Mouse (Mus musculus) B cell, adult 2 months (primary cell): Measurements from ENCODE around the gene Cops7a.

ENCODE experiments used
- DNase-seq, 2 experiments: peaks; one replicate each; pipeline ENCODE4 v3.0.0; 2022

Gene Cops7a

DNA sequence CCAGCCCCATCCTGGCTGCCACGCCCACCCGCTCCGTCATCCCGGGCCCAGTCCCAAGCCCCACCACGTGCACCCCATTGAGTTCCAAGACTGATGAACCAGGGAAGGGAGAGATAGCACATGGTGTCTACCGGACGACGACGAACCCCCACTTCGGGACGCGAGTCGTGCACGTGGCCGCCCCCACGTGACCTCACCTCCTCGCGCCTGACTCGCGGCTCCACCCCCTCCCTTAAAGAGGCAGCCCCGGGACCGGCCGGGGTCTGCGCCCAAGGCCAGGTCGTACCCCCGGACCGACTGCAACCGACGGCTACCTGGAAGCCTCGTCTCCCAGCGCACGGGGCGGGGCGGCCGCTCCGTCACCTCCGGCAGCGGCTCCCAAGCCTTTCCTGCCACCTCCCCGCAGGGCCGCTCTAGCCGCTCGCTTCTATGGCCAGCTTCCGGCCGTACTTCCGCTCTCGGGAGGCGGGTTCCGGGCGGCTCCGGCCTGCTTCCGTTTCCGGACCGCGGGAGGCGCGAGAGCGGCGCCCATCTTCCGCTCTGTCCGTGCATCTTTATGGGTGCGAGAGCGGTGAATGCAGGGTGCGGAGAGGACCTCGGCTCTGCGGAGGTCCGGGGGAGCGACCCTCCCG is at the start of gene Cops7a:
TSS of gene Cops7a (minus strand) at position 451 of the 632 bp plus-strand sequence.
- DNase-seq, result peak; percentile 97 to 98

DNA sequence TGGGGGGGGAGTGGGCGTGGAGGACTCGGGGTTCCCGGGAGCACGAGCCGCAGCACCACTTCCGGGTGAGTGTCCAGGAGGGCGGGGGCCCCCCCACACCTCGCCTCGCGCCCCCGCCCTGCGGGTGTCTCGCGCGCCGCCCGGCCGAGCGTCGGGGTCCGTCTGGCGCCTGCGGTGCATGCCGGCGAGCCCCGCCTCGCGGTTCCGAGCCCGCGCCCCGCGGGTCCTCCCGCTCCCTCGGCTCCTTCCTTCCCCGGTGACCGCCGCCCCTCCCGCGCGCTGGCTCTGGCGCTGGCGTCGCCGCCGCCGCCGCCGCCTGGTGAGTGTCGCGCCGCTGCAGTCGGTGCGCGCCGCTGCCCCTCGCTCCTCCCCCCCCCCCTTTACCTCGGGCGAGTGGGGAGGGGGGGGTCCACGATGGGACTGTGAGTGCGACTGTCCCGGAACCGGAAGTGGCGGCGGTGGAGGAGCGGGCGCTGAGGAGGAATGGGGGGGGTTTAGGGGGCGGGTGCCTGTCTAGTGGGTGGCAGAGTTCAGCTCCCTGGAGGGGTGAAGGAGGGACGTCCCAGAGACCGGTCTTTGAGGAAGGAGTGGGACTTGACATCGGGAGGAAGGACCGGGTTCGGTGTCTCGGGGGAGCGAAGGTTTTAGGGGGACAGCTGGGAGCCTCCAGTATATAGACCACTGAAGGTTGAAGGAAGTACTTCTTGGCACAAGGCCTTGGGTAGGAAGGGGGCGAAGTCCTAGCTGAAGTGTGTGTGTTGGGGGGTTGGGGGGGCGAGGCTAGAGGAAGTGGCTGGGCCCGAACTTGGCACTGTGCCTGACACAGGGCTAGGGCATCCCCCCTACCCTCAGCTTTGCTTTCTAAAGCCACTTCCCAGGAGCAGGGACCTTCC is 44.1 kb upstream of the Cops7a start:
- peak; percentile 81 to 82 for DNase-seq

GRCm38 (mm10) chr6:125009129-125009180 is 43.6 kb upstream of the Cops7a start, which contains the start of gene Zfp384:
Gene Zfp384, plus strand, starts transcription at chr6:125009145.
- DNase-seq, result no peak

DNA sequence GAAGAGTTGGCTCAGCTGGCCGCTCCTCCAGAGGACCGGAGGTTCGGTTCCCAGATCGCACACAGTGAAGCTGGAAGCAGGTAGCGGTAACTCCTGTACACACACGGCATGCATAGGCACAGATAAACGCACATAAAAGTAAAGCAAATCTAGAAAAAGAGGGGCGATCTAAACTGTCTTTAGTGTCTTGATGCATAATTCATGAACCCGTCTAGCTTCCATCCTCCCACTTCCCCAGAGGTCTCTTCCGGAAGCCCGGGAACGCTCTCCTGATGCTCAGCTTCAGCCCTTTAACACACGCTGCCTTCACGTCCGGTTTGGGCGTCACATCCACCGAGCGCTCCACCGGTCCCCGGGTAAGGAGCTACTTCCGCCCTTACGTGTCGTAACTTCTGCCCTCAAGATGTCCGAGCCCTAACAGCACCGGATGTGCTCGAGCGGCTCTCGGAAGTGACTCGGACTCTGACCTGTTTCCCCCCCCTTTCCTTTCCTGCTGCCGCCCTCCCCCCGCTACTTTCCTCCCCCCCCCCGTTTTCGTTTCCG is 43.3 kb upstream of the Cops7a start:
- DNase-seq, result peak; percentile 95 to 97

GRCm38 (mm10) chr6:125008060-125008459 is 42.7 kb upstream of the Cops7a start:
- DNase-seq, result no peak

GRCm38 (mm10) chr6:125005086-125005485 is 39.7 kb upstream of the Cops7a start:
- no peak for DNase-seq

DNA sequence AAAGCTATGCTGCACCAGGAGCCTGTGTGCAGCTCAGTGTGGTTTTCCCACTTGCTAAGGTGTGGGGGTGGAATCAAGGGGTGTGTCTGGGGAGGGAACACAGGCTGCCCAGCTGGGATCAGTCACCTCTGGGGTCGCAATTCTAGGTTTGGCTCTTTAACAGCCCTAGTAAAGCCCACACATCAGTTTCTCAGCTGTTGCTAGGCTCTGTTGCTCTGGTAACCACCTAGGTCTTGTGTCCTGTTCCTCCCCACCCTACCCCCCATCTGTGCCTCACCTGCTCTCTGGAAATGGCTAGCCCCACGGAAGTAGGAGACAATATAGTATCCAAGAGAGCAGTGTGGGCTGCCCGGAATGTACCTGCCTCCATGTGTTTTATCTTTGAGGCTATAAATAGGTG is 38.4 kb upstream of the Cops7a start:
- no peak for DNase-seq

- DNase-seq, result no peak
These were observed 34.2 kb upstream of the Cops7a start for GRCm38 (mm10) chr6:124999546-124999945.

- DNase-seq, result no peak
These were observed 33.8 kb upstream of the Cops7a start for GRCm38 (mm10) chr6:124999091-124999490.

- peak; percentile 12 to 13 for DNase-seq
These were observed 32.7 kb upstream of the Cops7a start for GRCm38 (mm10) chr6:124998066-124998465.

DNA sequence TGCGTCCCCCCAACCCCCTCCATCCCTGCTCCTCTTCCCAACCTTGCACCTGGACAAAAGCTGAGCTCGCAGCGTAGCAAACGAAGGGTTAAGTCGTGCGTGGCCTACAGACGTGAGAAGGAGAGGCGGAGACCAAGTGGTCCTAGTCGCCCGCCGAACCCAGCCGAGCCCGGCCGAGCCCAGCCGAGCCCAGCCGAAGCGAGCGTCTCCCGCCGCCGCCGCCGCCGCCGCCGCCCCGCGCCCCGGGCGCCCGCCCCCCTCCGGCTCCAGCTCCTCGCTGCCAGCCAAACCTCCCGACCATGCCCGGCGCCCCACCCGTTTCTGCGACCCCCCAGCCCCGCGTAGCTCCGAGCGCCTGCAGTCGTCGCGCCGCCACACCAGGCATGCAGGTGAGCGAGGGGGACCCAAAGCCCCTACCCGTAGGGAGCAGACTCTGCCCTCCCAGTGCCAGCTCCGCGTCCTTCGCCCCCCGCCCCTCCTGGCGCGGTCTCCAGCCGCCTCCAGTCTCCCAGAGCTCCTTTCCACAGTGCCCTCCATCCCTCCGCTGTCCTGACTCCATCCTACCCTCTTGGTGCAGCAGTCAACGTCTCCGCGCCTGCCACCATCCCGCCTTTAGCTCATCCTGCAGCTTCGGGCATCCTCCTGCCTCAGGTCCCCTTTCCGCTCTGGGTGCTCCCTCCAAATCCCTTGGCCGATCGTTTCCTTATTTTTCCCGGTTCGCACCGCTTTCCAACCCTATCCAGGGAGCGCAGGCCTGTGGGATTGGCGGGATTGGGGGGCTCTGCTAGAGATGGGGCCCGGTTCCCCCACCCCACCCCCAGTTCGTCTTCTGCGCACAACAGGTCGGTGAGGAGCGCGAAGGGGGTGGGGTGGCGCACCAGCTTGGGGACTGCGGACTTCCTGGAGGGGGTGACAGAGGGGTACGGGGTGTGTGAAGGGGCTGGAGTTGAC is 31.5 kb upstream of the Cops7a start, which contains the start of gene Pianp:
TSS of gene Pianp (plus strand) at position 144 of the 951 bp plus-strand sequence.
- DNase-seq, result peak; percentile 81 to 83

GRCm38 (mm10) chr6:124995831-124996403 is 30.6 kb upstream of the Cops7a start:
- no peak for DNase-seq

- DNase-seq, result no peak
These were observed 29.9 kb upstream of the Cops7a start for GRCm38 (mm10) chr6:124995246-124995645.

DNA sequence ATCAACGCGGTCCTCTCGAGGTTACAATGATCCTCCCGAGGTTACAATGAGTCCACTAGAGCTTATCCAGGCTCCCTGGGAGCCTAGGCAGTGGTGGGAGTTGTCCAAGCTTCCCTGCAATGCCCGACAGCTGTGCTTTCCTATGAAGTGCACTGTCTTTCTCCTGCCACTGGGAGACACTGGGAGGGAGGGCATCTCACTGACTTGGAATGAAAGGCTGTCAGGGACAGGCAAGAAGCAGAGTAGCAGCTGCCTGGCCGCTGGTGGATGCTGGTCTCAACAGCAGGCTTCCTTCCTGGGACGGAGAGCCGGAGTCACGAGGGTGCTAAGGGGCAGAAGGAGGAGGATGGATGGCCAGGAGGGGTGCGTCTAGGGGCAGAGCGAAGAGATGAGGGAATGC is 28.5 kb upstream of the Cops7a start:
- DNase-seq, result no peak

DNA sequence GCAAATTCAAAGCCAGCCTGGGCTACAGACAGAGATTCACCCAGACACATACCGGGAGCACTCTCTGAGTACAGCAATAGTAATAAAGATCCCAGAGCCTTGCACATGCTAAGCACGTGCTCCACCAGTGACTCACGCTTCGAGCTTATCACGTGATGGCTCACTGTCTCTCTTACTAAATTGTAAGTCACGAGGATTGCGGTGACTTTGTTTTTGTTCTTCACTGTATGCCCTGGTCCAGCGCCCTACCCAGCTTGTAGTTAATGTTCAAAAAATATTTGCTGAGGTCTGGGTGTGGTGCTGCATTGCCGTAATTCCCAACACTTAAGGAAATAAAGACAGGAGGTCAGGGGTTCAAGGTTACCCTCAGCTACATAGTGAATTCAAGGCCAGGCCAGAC is 28.0 kb upstream of the Cops7a start:
- no peak for DNase-seq

DNA sequence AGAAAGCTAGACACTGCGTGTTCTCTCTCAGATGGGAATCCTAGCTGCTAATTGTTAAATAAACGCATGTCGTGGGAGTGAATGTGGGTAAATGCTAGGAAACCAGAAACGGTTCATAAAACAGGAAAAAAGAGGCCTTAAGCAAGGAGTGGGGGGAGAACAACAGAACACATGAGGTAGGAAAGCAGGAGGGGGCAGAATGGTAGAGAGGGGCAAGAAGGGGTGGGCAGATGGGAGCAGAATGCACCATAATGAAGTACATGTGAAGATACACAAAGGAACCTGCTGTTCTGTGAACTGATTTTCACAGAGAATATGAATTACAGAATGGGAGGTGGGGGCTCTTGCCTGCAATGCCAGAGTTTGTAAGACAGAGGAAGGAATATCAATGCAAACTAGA is 26.9 kb upstream of the Cops7a start:
- DNase-seq, result no peak

GRCm38 (mm10) chr6:124967766-124968165 is 2.4 kb upstream of the Cops7a start:
- DNase-seq, result peak; percentile 68 to 70

DNA sequence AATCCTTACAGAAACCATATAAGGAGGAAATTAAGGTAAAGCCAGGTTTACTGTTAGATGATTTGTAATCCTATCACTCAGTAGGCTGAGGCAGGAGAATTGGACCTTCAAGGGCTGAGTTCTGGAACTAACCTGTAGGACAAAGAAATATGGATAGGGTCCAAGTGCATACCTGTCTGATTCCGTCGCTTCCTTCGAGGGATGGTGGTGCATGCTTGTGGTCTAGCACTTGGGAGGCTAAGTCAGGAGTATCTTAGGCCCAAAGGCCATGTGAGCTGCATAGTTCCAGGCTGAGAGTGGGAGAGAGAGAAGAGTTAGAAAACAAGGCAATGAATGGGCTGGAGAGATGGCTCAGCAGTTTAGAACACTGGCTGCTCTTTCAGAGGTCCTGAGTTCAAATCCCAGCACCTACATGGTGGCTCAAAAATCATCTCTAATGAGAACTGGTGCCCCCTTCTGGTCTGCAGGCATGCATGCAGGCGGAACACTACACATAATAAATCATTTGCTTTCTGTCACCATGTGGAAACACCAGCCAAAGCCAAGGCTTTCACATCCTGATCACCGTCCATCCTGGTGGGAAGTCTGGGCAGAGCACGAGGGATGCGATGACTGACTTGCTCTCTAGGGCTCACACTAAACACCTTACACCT is 1.3 kb upstream of the Cops7a start:
- peak; percentile 45 to 47 for DNase-seq

DNA sequence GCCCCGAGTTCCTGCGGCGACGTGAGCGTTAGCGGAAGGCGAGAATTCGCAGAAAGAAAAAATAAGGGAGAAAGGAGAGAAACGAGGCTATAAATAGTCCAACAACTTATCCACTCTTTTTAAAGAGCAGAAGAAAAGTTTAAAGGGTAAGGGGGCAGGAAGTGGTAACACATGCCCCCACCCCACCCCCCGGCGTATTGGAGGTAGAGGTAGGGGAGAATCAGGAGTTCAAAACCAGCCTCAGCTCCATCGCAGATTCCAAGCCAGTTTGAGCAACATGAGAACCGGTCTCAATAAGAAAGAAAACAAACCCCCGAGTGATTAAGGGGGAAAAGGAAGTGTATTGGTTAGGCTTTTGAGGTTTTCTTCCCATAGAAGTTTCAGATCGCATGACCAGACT is 409 bp upstream of the Cops7a start:
- no peak for DNase-seq

- DNase-seq, result no peak
These were observed 700 bp downstream of the Cops7a start for GRCm38 (mm10) chr6:124964638-124965037.

DNA sequence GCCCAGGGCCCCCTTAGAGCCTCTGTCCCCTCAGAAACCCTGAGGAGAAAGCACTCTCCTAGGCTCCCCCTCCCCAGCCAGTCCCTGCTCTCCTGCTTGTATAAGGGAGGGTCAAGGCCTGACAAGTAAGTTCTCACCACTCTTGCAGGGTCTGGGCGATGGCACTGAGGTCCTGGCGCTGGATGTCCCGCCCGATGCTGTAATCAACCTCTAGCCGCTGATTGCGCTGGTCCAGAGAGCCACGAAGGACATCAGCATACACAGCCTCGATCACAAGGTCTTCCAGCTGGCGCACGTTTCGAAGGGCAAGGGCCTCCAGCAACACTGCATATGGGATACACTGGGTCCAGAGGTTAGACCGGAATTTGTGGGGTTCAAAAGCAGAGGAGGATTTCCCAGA is 4.3 kb downstream of the Cops7a start:
- no peak for DNase-seq

DNA sequence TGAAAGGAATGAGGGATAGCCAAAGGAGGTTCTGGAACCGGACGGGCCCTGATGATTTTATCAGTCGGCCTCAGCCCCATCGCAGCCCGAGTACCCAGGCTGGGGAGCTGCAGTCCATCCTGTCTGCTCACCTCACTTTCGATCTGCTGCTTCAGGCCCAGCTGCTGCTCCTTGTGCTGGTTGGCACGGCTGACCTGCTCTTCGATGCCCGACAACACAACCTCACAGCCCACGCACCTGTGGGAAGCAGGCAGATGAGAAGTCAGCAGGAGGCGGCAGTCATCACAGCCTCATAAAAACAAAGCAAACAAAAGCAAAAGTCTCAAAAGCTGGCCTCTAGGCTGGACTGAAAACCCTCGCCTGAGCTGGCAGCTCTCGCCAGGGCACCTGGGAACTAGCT is 5.4 kb downstream of the Cops7a start:
- no peak for DNase-seq
